Mouse (Mus musculus) heart, adult 2 months (tissue): ENCODE data around the gene Fbxo44.

ENCODE experiments used
- CTCF ChIP-seq: fragments of 200-600 bp; IDR thresholded peaks from 2 replicates; pipeline ENCODE4 v1.8.1; 2022; ENCODE audit warnings: antibody characterized with exemption, mild to moderate bottlenecking, moderate library complexity
- EP300 ChIP-seq: fragments of 200-500 bp; IDR thresholded peaks from 2 replicates; pipeline ENCODE4 v1.6.1; 2011; ENCODE audit warnings: low read depth, low read length, control low read depth; ENCODE audit not compliant: insufficient read depth
- POLR2A ChIP-seq: fragments of 200-500 bp; IDR thresholded peaks from 2 replicates; pipeline ENCODE4 v1.6.1; 2011; ENCODE audit warnings: mild to moderate bottlenecking, low read depth, low read length, control low read depth; ENCODE audit not compliant: insufficient read depth

- no peak for TF ChIP-seq POLR2A
- no peak for TF ChIP-seq CTCF
- TF ChIP-seq EP300, result no peak
These were observed 24.3 kb upstream of the Fbxo44 start for GRCm38 (mm10) chr4:148184564-148184963.
